Mouse (Mus musculus): ENCODE measurements around the gene Acss3.

- TF ChIP-seq CTCF (IDR thresholded peaks at IDR 0.05; ENCODE audit: low read depth) (no peak), EP300 (IDR thresholded peaks at IDR 0.05; ENCODE audit: low read depth) (no peak)
Observed at GRCm38 (mm10) chr10:107021118-107021517, 102.3 kb downstream of the Acss3 start.

Data from liver, postnatal 0 days (tissue).